Mouse (Mus musculus) G1E (cell line): Measurements from ENCODE around the gene Wwox.

ENCODE experiments used
- CTCF ChIP-seq: IDR thresholded peaks from 2 replicates; pipeline ENCODE4 v1.5.1; 2012; ENCODE audit warnings: low read depth, low read length, inconsistent platforms, mixed read lengths
- POLR2AphosphoS5 ChIP-seq: IDR thresholded peaks from 2 replicates; pipeline ENCODE4 v1.6.1; 2012; ENCODE audit warnings: low read depth, low read length, inconsistent platforms; ENCODE audit not compliant: insufficient replicate concordance

- TF ChIP-seq POLR2AphosphoS5: no peak
- no peak for TF ChIP-seq CTCF
Observed at GRCm38 (mm10) chr8:114779002-114779401, 339.5 kb downstream of the Wwox start.
